Mouse (Mus musculus) stomach, postnatal 0 days (tissue): ENCODE data around the gene Tmem205. TPM values are rescaled to one million over a fixed set of nuclear protein-coding genes. Genes with fewer than 3 reads are reported as not detected.

ENCODE experiments used
- ATAC-seq: fragments of 200-750 bp; cut with Nextera tagmentation; 2 replicates; pipeline ENCODE4 v1.8.0; 2017; ENCODE audit not compliant: low FRiP score, low TSS enrichment
- DNase-seq: peaks from one replicate; pipeline ENCODE4 v3.0.0-alpha.2; 2016; ENCODE audit warnings: low spot score
- H3K27ac ChIP-seq: fragments of 300-500 bp; sonication (generic); replicated peaks from 2 replicates; pipeline ENCODE4 v1.5.1; 2014; ENCODE audit warnings: mild to moderate bottlenecking, control low read depth
- H3K27me3 ChIP-seq: fragments of 300-500 bp; sonication (generic); 2 replicates; pipeline ENCODE4 v1.6.1; 2014; ENCODE audit warnings: low read length; ENCODE audit not compliant: control insufficient read depth, insufficient read depth
- H3K36me3 ChIP-seq: fragments of 300-500 bp; sonication (generic); 2 replicates; pipeline ENCODE4 v1.6.1; 2014; ENCODE audit warnings: low read length, mixed read lengths; ENCODE audit not compliant: control insufficient read depth, insufficient read depth
- H3K4me1 ChIP-seq: fragments of 300-500 bp; sonication (generic); replicated peaks from 2 replicates; pipeline ENCODE4 v1.6.1; 2014; ENCODE audit warnings: antibody characterized with exemption; ENCODE audit not compliant: control insufficient read depth, insufficient read depth
- H3K4me2 ChIP-seq: fragments of 300-500 bp; sonication (generic); replicated peaks from 2 replicates; pipeline ENCODE4 v1.6.1; 2014; ENCODE audit warnings: low read depth, mild to moderate bottlenecking, control low read depth, moderate library complexity
- H3K4me3 ChIP-seq: fragments of 300-500 bp; sonication (generic); 2 replicates; pipeline ENCODE4 v1.5.1; 2014; ENCODE audit warnings: low read depth, low read length, control low read depth
- H3K9ac ChIP-seq: fragments of 300-500 bp; sonication (generic); 2 replicates; pipeline ENCODE4 v1.6.1; 2014; ENCODE audit warnings: mild to moderate bottlenecking, low read length, control low read depth, mixed read lengths
- H3K9me3 ChIP-seq: fragments of 300-500 bp; sonication (generic); 2 replicates; pipeline ENCODE4 v1.6.1; 2016; ENCODE audit warnings: low read length; ENCODE audit not compliant: control insufficient read depth
- CTCF ChIP-seq: IDR thresholded peaks from 2 replicates; pipeline ENCODE4 v1.5.1; 2016; ENCODE audit warnings: antibody characterized with exemption, low read depth, mild to moderate bottlenecking, moderate library complexity
- EP300 ChIP-seq: optimal IDR thresholded peaks from 2 replicates; pipeline ENCODE3; 2016; ENCODE audit warnings: antibody characterized with exemption
- WGBS: fragments of 180-500 bp; shearing (Covaris S2); extraction: QIAGEN DNeasy Blood & Tissue Kit; methylation state at CpG from one replicate; pipeline ENCODE4 v1.1.7; 2014; 5-methylcytosine and 5-hydroxymethylcytosine counted together
- polyA plus RNA-seq: library from polyadenylated mRNA; unstranded; fragments of >200 nt; fragmentation: Nextera tagmentation; extraction: Ambion mirVana; gene quantifications from 2 replicates; pipeline ENCODE4 v1.2.1, GENCODE M21; 2015

The Tmem205 gene
- polyA plus RNA-seq, 1 experiment from 2014 or later, result 95.0 TPM

DNA sequence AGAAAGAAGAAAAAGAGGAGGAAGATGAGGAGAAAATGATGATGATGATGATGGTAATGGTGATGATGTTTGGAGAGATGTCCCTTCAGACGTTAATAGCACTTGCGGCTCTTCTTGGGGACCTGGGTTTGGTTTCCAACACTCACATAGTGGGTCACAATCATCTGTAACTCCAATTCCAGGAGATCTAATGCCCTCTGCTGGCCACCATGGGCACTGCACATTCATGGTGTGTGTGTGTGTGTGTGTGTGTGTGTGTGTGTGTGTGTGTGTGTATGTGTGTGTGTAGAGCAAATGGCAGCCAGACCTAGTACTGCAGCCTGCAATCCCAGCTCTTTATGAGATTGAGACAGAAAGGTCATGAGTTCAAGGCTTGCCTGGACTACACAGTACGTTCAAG lies 24.6 kb upstream of the Tmem205 start:
- WGBS, result 70% methylated on average over 3 of the region's 3 CpGs
- TF ChIP-seq EP300 (no peak), CTCF (peak; percentile 61)
- H3K4me1 ChIP-seq, result no peaks in the 10 kb centered on the region
- no peak for DNase-seq
- no peaks in the 10 kb centered on the region for H3K9me3 ChIP-seq
- H3K9ac ChIP-seq, result no peak overlapping the region
- no peak overlapping the region for H3K4me2 ChIP-seq
- ATAC-seq, result no peak
- H3K27ac ChIP-seq, result no peak overlapping the region
- H3K4me3 ChIP-seq, result no peak overlapping the region
- no peaks in the 10 kb centered on the region for H3K27me3 ChIP-seq
- H3K36me3 ChIP-seq, result no peaks in the 10 kb centered on the region

DNA sequence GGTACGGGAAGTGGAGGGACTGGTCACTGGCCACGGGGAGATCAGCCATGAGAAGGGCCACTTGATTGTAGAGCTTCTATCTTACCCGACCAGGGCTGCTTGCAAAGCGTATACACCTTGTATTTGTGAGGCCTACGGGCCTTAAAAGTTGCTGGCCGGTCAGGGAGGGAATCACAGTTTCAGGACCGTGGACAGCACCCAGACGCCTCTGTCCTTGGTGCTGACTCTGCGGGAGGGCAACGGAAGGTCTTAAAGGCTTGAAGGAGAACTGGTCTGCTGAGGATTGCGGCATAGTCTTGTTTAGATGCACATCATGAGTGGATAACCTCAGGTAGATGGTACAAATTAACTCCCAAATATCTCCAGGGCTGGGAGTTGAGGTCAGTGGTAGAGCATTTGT lies 23.0 kb upstream of the Tmem205 start:
- H3K36me3 ChIP-seq, result no peaks in the 10 kb centered on the region
- ATAC-seq (no peak; the same call in 1 of the 2 replicates), DNase-seq (peak; percentile 80)
- no peak overlapping the region for H3K4me3 ChIP-seq
- H3K27me3 ChIP-seq, result no peaks in the 10 kb centered on the region
- H3K4me1 ChIP-seq, result no peaks in the 10 kb centered on the region
- H3K4me2 ChIP-seq, result no peak overlapping the region
- H3K27ac ChIP-seq, result no peak overlapping the region
- no peaks in the 10 kb centered on the region for H3K9me3 ChIP-seq
- no peak overlapping the region for H3K9ac ChIP-seq
- 13% methylated on average over 11 of the region's 11 CpGs for WGBS
- TF ChIP-seq CTCF, result no peak; the same call in 1 of the 2 replicates
- TF ChIP-seq EP300, result no peak

DNA sequence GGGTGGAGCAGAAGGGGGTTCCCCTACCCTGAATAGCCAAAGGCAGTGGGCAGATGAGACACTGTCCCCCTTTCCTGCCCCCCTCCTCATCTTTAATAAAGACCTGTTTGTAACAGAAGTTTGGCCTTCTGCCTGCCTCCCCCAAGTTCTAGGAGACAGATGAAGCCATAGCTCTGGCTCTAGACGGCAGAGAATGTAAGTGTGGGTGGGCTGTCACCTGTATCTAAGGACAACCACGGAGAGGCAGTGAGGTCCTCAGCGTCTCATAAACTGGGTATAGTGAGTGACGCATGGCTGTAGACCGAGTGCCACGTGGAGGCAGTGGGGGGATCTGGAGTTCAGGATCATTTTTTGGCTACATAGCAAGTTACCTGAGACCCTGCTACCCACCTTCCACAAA lies 21.4 kb upstream of the Tmem205 start:
- Histone ChIP-seq H3K4me3 (no peak overlapping the region), H3K36me3 (no peaks in the 10 kb centered on the region), H3K9ac (no peak overlapping the region), H3K27ac (no peak overlapping the region), H3K4me2 (no peak overlapping the region), H3K9me3 (no peaks in the 10 kb centered on the region), H3K27me3 (no peaks in the 10 kb centered on the region), H3K4me1 (no peaks in the 10 kb centered on the region)
- 66% methylated on average over 6 of the region's 6 CpGs for WGBS
- no peak for ATAC-seq
- TF ChIP-seq CTCF (no peak), EP300 (no peak)
- no peak for DNase-seq

DNA sequence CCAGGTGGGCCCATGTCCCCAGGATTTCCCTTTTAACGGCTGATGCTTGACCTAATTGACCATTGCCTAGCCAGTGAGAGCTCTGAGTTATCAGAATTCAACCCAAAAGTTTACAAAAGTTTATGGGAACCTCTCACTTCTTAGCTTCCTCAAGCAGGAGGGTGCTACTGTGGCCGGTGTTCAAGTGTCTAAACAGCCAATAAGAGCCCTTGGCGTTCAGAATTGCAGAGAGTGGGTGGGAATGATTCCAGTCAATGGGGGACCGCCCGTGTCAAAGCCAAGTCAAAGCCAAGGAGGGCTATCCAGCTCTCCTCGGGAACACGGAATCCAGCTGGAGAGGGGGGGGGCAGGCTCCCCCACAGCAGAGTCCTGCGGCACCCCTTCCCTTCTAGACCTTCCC lies 20.8 kb upstream of the Tmem205 start:
- no peak for ATAC-seq
- H3K27ac ChIP-seq, result no peak overlapping the region
- no peaks in the 10 kb centered on the region for H3K4me1 ChIP-seq
- H3K9me3 ChIP-seq, result no peaks in the 10 kb centered on the region
- H3K36me3 ChIP-seq, result no peaks in the 10 kb centered on the region
- H3K27me3 ChIP-seq, result no peaks in the 10 kb centered on the region
- H3K4me3 ChIP-seq, result no peak overlapping the region
- TF ChIP-seq CTCF (no peak), EP300 (no peak)
- 52% methylated on average over 7 of the region's 8 CpGs for WGBS
- H3K9ac ChIP-seq, result no peak overlapping the region
- H3K4me2 ChIP-seq, result no peak overlapping the region
- DNase-seq, result no peak

DNA sequence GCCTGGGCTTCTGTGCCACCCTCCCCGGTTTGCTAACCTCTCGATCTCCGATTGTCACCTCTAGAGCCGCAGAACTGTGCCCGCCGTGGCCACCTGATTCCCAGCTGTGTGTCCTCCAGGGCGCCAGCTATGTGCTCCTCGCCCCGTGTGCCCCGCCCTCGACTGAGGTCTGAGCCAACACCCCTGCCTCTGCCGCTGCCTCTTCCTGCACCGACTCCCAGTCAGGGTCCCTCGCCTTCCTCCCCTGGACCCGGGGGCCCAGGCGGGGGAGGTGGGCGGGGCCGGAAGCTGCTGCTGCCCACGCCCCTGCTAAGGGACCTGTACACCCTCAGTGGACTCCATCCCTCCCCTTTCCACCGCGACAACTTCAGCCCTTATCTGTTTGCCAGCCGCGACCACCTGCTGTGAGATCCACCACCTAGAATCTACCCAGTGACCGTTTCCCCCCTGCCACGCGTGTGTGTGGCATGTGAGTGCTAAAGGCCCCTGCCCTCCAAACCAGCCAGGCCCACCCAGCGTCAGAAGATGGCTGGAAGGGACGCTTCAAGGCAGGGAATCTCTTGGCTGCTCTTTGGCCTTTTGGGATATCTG lies 20.3 kb upstream of the Tmem205 start:
- Histone ChIP-seq H3K36me3 (no peaks in the 10 kb centered on the region), H3K4me1 (no peaks in the 10 kb centered on the region), H3K9me3 (no peaks in the 10 kb centered on the region), H3K4me2 (no peak overlapping the region), H3K9ac (no peak overlapping the region), H3K27ac (no peak overlapping the region), H3K27me3 (no peaks in the 10 kb centered on the region), H3K4me3 (no peak overlapping the region)
- TF ChIP-seq CTCF (no peak), EP300 (no peak)
- ATAC-seq, result peak; percentile 40
- peak; percentile 35 for DNase-seq
- 11% methylated on average over 22 of the region's 28 CpGs for WGBS

DNA sequence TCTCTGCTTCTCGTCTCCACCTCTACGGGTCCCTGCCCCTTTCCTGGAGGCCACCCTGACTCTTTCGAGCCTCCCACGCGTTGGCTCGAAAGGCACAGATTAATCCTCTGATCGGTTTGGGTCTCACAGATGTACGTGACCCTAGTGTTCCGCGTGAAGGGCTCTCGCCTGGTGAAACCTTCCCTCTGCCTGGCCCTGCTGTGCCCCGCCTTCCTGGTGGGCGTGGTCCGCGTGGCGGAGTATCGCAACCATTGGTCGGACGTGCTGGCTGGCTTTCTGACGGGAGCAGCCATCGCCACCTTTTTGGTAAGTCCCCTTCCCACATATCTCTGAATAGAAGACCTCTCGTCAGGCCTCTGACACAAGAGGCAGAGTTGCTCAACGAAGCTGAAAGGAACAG lies 16.9 kb upstream of the Tmem205 start:
- H3K4me3 ChIP-seq, result no peak overlapping the region
- no peak for TF ChIP-seq EP300
- no peak for TF ChIP-seq CTCF
- no peak for DNase-seq
- H3K4me2 ChIP-seq, result no peak overlapping the region
- ATAC-seq, result no peak
- no peaks in the 10 kb centered on the region for H3K9me3 ChIP-seq
- no peak overlapping the region for H3K27ac ChIP-seq
- H3K9ac ChIP-seq, result no peak overlapping the region
- no peaks in the 10 kb centered on the region for H3K36me3 ChIP-seq
- H3K4me1 ChIP-seq, result no peaks in the 10 kb centered on the region
- 17% methylated on average over 23 of the region's 23 CpGs for WGBS
- no peaks in the 10 kb centered on the region for H3K27me3 ChIP-seq
